Mouse (Mus musculus) mature B cell (primary cell): ENCODE results near the gene Vmo1.
"Not testable (repeated sequence)": the region's sequence is repeated elsewhere in the genome, so short reads cannot be mapped to it uniquely, and the experiment has no call there.

Experiments
- in situ Hi-C: fragments of 300-500 bp; cut with MboI; formaldehyde crosslinking; loops from 2 replicates; pipeline ENCODE4 v1.14.3; 2019

The Vmo1 gene

DNA sequence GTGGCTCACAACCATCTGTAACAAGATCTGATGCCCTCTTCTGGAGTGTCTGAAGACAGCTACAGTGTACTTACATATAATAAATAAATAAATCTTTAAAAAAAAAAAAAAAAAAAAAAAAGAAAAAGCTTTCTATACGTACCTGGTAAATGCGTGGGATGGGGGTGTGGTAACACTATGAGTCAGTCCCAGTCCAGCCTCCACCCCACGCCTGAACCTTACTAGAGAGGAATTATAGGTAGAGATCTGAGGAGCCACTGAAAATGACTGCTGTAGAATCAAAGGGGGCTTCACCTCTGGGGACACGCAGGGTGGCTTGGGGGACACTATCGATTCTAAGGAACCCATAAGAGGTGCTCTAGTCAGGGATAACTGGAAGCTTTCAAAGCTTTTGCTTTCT is 41.1 kb downstream of the Vmo1 start:
- in situ Hi-C loops = not testable (repeated sequence)

DNA sequence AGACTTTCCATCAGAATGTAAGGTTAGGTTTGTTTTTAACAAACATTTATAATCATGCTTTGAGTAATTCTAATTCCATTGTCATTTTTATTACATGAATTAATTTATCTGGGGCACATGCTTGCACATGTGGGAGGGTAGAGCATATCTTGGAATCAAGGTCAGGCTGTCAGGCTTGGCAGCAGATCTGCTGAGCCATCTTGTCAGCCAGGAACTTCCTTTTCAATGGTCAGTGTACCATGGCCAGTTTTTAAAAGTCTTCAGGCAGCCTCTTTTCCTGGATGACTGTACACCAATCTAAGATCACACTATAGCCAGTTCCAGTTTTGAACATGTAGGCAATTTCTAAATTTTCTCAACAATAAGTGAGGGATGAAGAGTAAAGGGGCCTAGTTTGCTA is 41.7 kb downstream of the Vmo1 start:
- in situ Hi-C loops = no loop called here

DNA sequence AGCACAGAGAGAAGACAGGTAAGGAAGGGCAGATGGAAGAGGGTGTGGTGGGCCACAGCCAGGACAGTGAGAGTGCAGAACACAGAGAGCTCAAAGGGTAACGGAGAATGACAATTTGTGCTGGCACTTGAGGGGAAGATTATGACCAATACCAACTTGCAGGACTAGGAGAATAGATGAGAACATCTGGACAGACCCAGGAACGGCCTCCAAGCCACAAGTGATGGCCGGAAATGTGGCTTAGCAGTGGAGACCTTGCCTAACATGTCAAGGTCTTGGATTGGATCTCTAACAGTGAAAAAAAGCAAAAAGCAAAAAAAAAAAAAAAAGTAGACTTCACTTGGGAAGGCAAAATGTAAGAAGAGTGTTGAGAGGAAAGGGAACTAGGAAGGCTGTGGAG is 44.7 kb downstream of the Vmo1 start:
- in situ Hi-C loops = no loop called here

DNA sequence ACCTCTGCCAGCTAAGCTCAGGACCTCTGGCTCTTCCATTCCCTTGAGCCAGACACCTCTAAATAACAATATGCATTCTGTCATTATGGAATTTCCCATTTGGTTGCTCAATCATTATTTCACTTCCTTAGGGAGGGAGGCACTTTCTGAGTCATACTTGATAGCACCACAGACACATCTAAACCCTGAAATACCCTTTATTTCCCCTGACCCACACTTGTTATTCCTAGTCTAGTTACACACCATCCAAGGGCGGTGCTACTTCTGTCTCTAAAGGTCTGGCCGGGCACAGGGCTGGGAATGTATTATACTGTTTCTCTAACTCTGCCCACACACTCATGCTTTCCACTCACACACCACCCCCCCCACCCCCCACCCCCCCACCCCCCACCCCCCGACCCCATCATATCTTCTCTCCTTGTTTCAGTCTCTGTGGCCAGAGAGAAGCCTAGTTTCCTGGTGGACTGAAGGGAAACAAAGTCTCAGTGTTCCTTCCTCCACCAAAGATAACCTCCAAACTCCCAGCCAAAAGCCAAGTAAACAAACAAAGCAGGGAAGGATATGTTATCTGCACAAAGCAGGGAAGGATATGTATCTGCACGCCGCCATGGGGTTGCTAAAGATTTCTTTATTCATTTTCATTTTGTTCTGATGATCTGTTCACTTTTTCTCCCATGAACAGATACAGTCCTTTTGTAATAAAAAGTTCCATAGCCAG is 46.4 kb downstream of the Vmo1 start:
- in situ Hi-C loops = no loop called here

DNA sequence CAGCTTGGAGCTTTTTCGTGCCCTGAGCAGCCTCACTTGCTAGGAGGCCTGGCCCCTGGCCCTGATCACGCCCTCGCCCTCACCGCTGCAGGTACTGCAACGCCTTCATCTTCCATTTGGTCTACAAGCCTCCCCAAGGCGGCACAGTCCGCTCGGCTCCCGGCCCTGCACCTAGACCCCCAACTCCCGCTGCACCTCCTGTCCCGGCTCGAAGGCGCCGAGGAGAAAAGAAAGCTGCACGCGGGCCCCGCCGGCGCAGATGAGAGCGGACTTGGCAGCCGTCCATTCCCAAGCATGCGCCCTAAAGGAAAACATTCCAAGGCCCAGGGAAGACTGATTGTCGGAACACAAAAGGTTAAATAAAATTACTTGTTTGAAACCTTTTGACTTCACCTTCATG is 48.6 kb downstream of the Vmo1 start:
- in situ Hi-C loops = no loop called here

DNA sequence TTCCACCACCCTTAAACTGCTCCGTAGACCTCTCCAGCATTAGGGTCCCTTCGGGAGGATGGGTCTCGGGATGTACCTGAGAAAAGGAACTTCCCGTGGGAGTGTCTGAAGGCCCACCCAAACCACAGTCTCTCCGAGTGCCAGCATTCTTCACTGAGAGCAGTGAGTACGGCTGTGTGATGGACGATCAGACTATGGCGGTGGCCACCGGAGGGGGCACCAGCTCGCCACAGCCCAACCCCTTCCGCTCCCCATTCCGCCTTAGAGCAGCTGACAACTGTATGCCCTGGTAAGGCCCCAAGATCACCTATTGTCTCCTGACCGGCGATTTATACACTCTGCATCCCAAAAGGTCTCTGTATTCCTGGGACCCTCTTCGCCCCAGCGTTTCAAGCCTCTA is 49.2 kb downstream of the Vmo1 start:
- in situ Hi-C loops = no loop called here

DNA sequence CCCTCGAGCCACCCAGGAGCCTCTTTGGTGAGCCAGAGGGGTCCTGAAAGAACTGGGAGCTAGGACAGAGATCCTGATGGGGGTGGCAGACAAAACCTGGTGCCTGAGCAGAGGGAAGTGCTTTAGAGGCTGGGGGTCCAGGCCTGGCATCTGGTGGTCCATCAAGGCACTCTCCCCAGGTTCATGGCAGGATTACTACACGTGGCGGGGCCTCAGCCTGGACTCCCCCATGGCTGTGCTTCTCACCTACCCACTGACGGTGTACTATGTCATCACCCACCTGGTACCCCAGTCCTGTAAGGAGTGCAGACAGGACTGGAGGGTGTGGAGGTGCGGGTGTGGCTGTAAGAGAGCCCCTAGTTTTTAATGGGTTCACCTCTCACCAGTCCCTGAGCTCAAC is 50.4 kb downstream of the Vmo1 start:
- in situ Hi-C loops = no loop called here
